Mouse (Mus musculus) liver, embryonic 14.5 days (tissue): ENCODE results near the gene Snrpd3. TPM values are rescaled to one million over a fixed set of nuclear protein-coding genes. Genes with fewer than 3 reads are reported as not detected.

Source experiments
- ATAC-seq: fragments of 200-750 bp; cut with Nextera tagmentation; 2 replicates; pipeline ENCODE4 v1.8.0; 2017; ENCODE audit warnings: moderate number of reproducible peaks, mild to moderate bottlenecking, moderate library complexity; ENCODE audit not compliant: insufficient read depth
- DNase-seq, 3 experiments: peaks; one replicate each; pipeline ENCODE4 v3.0.0-alpha.2; 2012 to 2013; ENCODE audit warnings: low read depth in 3 of 3, low spot score in 3 of 3
- H3K27ac ChIP-seq: fragments of 300-500 bp; sonication (generic); 2 replicates; pipeline ENCODE4 v1.5.1; 2014; ENCODE audit warnings: moderate library complexity, mild to moderate bottlenecking, control low read depth, inconsistent platforms
- H3K27me3 ChIP-seq: fragments of 300-500 bp; sonication (generic); 2 replicates; pipeline ENCODE4 v1.6.1; 2014; ENCODE audit warnings: mild to moderate bottlenecking, low read length, moderate library complexity; ENCODE audit not compliant: control insufficient read depth, insufficient read depth
- H3K36me3 ChIP-seq: fragments of 300-500 bp; sonication (generic); replicated peaks from 2 replicates; pipeline ENCODE4 v1.6.1; 2014; ENCODE audit warnings: low read depth; ENCODE audit not compliant: control insufficient read depth, insufficient read depth
- H3K4me1 ChIP-seq, 2 experiments: fragments of 200-500 bp in 1 of 2; fragments of 300-500 bp in 1 of 2; sonication (generic) in 1 of 2; replicated peaks; 2 replicates each; pipeline ENCODE4 v1.6.1; 2012 to 2014; ENCODE audit warnings: antibody characterized with exemption in 1 of 2, inconsistent platforms in 1 of 2, low read length in 1 of 2; ENCODE audit not compliant: control insufficient read depth in 2 of 2, insufficient read depth in 2 of 2
- H3K4me2 ChIP-seq: fragments of 300-500 bp; sonication (generic); 2 replicates; pipeline ENCODE4 v1.6.1; 2014; ENCODE audit warnings: low read depth, mild to moderate bottlenecking, control low read depth, moderate library complexity
- H3K4me3 ChIP-seq, 2 experiments: fragments of 200-500 bp in 1 of 2; fragments of 300-500 bp in 1 of 2; sonication (generic) in 1 of 2; 2 replicates each; pipeline ENCODE4 v1.5.1; 2012 to 2014; ENCODE audit warnings: low read depth in 2 of 2, low read length in 2 of 2, mild to moderate bottlenecking in 2 of 2, control low read depth in 1 of 2, inconsistent platforms in 1 of 2, moderate library complexity in 1 of 2; ENCODE audit not compliant: insufficient read depth in 1 of 2
- H3K9ac ChIP-seq: fragments of 300-500 bp; sonication (generic); replicated peaks from 2 replicates; pipeline ENCODE4 v1.6.1; 2014; ENCODE audit warnings: mild to moderate bottlenecking, control low read depth, moderate library complexity
- H3K9me3 ChIP-seq: fragments of 300-500 bp; sonication (generic); 2 replicates; pipeline ENCODE4 v1.6.1; 2016; ENCODE audit warnings: low read length, mixed read lengths; ENCODE audit not compliant: control insufficient read depth
- CTCF ChIP-seq: IDR thresholded peaks from 2 replicates; pipeline ENCODE4 v1.5.1; 2016; ENCODE audit warnings: antibody characterized with exemption, low read depth, control low read depth
- EP300 ChIP-seq: IDR thresholded peaks from 2 replicates; pipeline ENCODE4 v1.6.1; 2016; ENCODE audit warnings: antibody characterized with exemption, low read depth
- WGBS: fragments of 180-500 bp; shearing (Covaris S2); extraction: QIAGEN DNeasy Blood & Tissue Kit; methylation state at CpG from one replicate; pipeline ENCODE4 v1.1.7; 2014; ENCODE audit not compliant: insufficient replicate concordance; 5-methylcytosine and 5-hydroxymethylcytosine counted together
- polyA plus RNA-seq, 2 experiments: library from polyadenylated mRNA; depleted of rRNA in 1 of 2; stranded (reverse) in 1 of 2; unstranded in 1 of 2; fragments of >200 nt; fragmentation: Nextera tagmentation in 1 of 2; extraction: Ambion mirVana in 1 of 2; gene quantifications; 2 replicates each; pipeline versions ENCODE4 v1.2.1 to v1.2.3; 2012 to 2014

The Snrpd3 gene
- polyA plus RNA-seq, 2 experiments, result 60.5 to 82.2 TPM

DNA sequence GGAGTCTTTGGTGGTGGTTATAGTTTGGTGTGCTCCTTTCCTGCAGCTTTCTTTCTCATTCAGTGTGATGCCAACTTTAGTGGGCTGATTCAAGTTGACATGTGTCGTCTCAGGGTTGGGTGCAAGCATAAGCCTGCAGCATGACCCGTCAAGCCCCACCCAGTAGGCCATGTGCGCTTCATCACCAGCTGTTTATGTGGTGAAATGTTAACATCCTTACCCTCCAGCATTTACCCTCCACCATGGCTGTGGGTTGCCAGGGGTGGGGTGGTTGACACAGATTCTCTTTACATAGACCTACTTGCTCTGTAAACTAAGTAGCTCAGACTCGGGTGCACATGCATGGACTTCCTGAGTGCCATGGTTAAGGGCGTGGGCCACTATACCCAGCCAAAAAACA is 18.8 kb downstream of the Snrpd3 start:
- ATAC-seq (no peak), DNase-seq (no peak)
- WGBS, result 78% methylated on average over 5 of the region's 5 CpGs
- Histone ChIP-seq H3K36me3 (peaks cover 16% of the 10 kb centered on the region), H3K9ac (no peak overlapping the region), H3K4me2 (no peak overlapping the region), H3K4me3 (no peak overlapping the region), H3K27ac (no peak overlapping the region), H3K4me1 (no peaks in the 10 kb centered on the region), H3K27me3 (no peaks in the 10 kb centered on the region), H3K9me3 (no peaks in the 10 kb centered on the region)
- TF ChIP-seq EP300 (no peak), CTCF (no peak)

DNA sequence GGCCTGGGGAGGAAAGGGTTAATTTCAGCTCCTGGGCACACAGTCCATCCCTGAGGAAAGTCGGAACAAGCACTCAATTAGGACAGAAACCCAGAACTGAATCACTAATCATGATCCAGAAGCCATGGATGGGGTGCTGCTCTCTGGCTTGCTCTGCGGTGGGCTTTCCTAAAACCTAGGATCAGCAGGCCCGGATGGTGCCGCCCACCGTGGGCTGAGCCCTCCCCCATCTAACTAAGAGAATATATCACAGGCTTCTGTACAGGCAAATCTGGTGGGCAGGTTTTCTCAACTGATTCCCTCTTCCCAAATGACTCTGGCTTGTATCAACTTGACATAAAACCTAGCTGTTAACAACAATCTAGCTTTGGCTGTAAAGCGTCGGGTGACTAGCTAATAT is 30.6 kb downstream of the Snrpd3 start:
- no peak overlapping the region for H3K27ac ChIP-seq
- no peak for TF ChIP-seq CTCF
- TF ChIP-seq EP300, result no peak
- no peak overlapping the region for H3K9ac ChIP-seq
- DNase-seq, result no peak
- no peak overlapping the region for H3K4me3 ChIP-seq
- 69% methylated on average over 7 of the region's 7 CpGs for WGBS
- no peaks in the 10 kb centered on the region for H3K27me3 ChIP-seq
- no peaks in the 10 kb centered on the region for H3K9me3 ChIP-seq
- H3K36me3 ChIP-seq, result no peaks in the 10 kb centered on the region
- peaks cover 0 to 4% of the 10 kb centered on the region in 2 experiments; a peak in 1 of 4 replicates for H3K4me1 ChIP-seq
- H3K4me2 ChIP-seq, result no peak overlapping the region
- no peak for ATAC-seq

DNA sequence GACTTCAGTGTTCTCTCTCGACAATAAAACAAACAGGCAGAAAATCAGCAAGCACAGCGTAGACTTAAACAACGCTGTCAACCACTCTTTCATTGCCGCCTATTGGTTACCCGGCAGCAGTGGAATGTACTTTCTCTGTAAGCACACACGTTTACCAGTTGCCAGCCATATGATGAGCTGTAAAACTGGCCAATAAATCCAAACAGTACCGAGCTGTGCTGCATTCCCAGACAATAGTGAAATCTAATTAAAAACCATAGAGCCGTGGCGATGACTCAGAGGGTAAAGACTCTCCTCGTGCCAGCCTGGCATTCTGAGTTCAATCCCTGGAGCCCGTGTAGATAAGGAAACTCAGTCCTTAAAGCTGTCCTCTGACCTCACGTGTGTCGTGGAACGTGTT is 31.1 kb downstream of the Snrpd3 start:
- no peak overlapping the region for H3K4me2 ChIP-seq

DNA sequence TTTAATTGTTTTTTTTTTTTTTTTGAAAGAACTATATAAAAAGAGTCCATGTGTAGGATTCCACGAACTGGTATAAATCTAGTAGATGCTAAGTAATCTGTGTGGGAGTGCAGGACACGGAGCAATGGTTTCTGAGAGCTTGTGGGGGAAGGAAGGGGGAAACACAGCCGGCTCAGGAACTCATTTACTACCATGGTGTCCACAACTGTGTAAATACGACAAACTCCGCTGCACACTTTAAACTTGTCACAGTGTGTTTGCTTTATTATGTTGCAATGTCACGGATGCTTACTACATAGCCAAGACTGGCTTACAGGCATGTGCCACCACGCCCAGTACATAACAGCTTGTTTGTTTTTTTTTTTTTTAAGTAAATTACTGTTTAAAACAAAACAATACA is 32.5 kb downstream of the Snrpd3 start:
- H3K9me3 ChIP-seq, result no peaks in the 10 kb centered on the region
- no peak overlapping the region for H3K4me2 ChIP-seq
- DNase-seq (no peak), ATAC-seq (no peak)
- H3K27ac ChIP-seq, result no peak overlapping the region
- no peaks in the 10 kb centered on the region for H3K27me3 ChIP-seq
- 48% methylated on average over 7 of the region's 7 CpGs for WGBS
- no peak overlapping the region for H3K4me3 ChIP-seq
- no peak overlapping the region for H3K9ac ChIP-seq
- TF ChIP-seq CTCF (no peak), EP300 (no peak)
- peaks cover 0 to 4% of the 10 kb centered on the region in 2 experiments; a peak in 1 of 4 replicates for H3K4me1 ChIP-seq
- H3K36me3 ChIP-seq, result no peaks in the 10 kb centered on the region

More for the DNA sequence above, 31.1 kb downstream of the Snrpd3 start:
- TF ChIP-seq EP300 (no peak), CTCF (no peak)
- 62% methylated on average over 14 of the region's 14 CpGs for WGBS
- DNase-seq (no peak), ATAC-seq (no peak)
- Histone ChIP-seq H3K36me3 (no peaks in the 10 kb centered on the region), H3K27me3 (no peaks in the 10 kb centered on the region), H3K9ac (no peak overlapping the region), H3K4me3 (no peak overlapping the region), H3K27ac (no peak overlapping the region), H3K4me1 (peaks cover 0 to 4% of the 10 kb centered on the region in 2 experiments; a peak in 1 of 4 replicates), H3K9me3 (no peaks in the 10 kb centered on the region)

DNA sequence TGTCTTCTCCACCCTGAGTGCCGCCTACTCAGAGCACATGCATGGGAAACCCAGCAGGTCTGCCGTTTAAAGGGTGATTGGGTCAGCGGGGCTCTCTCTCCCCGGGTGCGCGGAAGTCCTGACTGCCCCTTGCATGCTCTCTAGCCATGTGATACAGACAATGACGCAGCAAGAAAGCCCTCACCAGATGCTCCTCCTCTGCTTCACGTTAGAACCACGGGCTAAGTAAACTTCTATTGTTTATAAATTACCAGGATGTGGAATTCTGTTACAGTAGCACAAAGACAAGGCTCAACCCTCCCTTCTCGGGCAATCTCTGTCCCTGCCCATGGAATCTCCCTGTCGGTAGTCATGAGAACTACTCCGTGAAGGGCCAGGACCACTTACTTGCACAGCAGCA is 33.8 kb downstream of the Snrpd3 start:
- H3K36me3 ChIP-seq, result no peaks in the 10 kb centered on the region
- peaks cover 0 to 4% of the 10 kb centered on the region in 2 experiments; a peak in 1 of 4 replicates for H3K4me1 ChIP-seq
- TF ChIP-seq EP300 (no peak), CTCF (no peak)
- ATAC-seq (no peak), DNase-seq (no peak)
- no peak overlapping the region for H3K4me3 ChIP-seq
- no peak overlapping the region for H3K9ac ChIP-seq
- no peak overlapping the region for H3K27ac ChIP-seq
- WGBS, result 19% methylated on average over 12 of the region's 12 CpGs
- no peaks in the 10 kb centered on the region for H3K27me3 ChIP-seq
- no peak overlapping the region for H3K4me2 ChIP-seq
- no peaks in the 10 kb centered on the region for H3K9me3 ChIP-seq
